Mouse (Mus musculus) liver, embryonic 14.5 days (tissue): ENCODE results near the gene 1700029P11Rik. TPM values are rescaled to one million over a fixed set of nuclear protein-coding genes. Genes with fewer than 3 reads are reported as not detected.

Experiments used
- ATAC-seq: fragments of 200-750 bp; cut with Nextera tagmentation; 2 replicates; pipeline ENCODE4 v1.8.0; 2017; ENCODE audit warnings: moderate number of reproducible peaks, mild to moderate bottlenecking, moderate library complexity; ENCODE audit not compliant: insufficient read depth
- DNase-seq, 3 experiments: peaks; one replicate each; pipeline ENCODE4 v3.0.0-alpha.2; 2012 to 2013; ENCODE audit warnings: low read depth in 3 of 3, low spot score in 3 of 3
- H3K27ac ChIP-seq: fragments of 300-500 bp; sonication (generic); 2 replicates; pipeline ENCODE4 v1.5.1; 2014; ENCODE audit warnings: moderate library complexity, mild to moderate bottlenecking, control low read depth, inconsistent platforms
- H3K27me3 ChIP-seq: fragments of 300-500 bp; sonication (generic); 2 replicates; pipeline ENCODE4 v1.6.1; 2014; ENCODE audit warnings: mild to moderate bottlenecking, low read length, moderate library complexity; ENCODE audit not compliant: control insufficient read depth, insufficient read depth
- H3K36me3 ChIP-seq: fragments of 300-500 bp; sonication (generic); replicated peaks from 2 replicates; pipeline ENCODE4 v1.6.1; 2014; ENCODE audit warnings: low read depth; ENCODE audit not compliant: control insufficient read depth, insufficient read depth
- H3K4me1 ChIP-seq, 2 experiments: fragments of 200-500 bp in 1 of 2; fragments of 300-500 bp in 1 of 2; sonication (generic) in 1 of 2; replicated peaks; 2 replicates each; pipeline ENCODE4 v1.6.1; 2012 to 2014; ENCODE audit warnings: antibody characterized with exemption in 1 of 2, inconsistent platforms in 1 of 2, low read length in 1 of 2; ENCODE audit not compliant: control insufficient read depth in 2 of 2, insufficient read depth in 2 of 2
- H3K4me2 ChIP-seq: fragments of 300-500 bp; sonication (generic); 2 replicates; pipeline ENCODE4 v1.6.1; 2014; ENCODE audit warnings: low read depth, mild to moderate bottlenecking, control low read depth, moderate library complexity
- H3K4me3 ChIP-seq, 2 experiments: fragments of 200-500 bp in 1 of 2; fragments of 300-500 bp in 1 of 2; sonication (generic) in 1 of 2; 2 replicates each; pipeline ENCODE4 v1.5.1; 2012 to 2014; ENCODE audit warnings: low read depth in 2 of 2, low read length in 2 of 2, mild to moderate bottlenecking in 2 of 2, control low read depth in 1 of 2, inconsistent platforms in 1 of 2, moderate library complexity in 1 of 2; ENCODE audit not compliant: insufficient read depth in 1 of 2
- H3K9ac ChIP-seq: fragments of 300-500 bp; sonication (generic); replicated peaks from 2 replicates; pipeline ENCODE4 v1.6.1; 2014; ENCODE audit warnings: mild to moderate bottlenecking, control low read depth, moderate library complexity
- H3K9me3 ChIP-seq: fragments of 300-500 bp; sonication (generic); 2 replicates; pipeline ENCODE4 v1.6.1; 2016; ENCODE audit warnings: low read length, mixed read lengths; ENCODE audit not compliant: control insufficient read depth
- CTCF ChIP-seq: IDR thresholded peaks from 2 replicates; pipeline ENCODE4 v1.5.1; 2016; ENCODE audit warnings: antibody characterized with exemption, low read depth, control low read depth
- EP300 ChIP-seq: IDR thresholded peaks from 2 replicates; pipeline ENCODE4 v1.6.1; 2016; ENCODE audit warnings: antibody characterized with exemption, low read depth
- WGBS: fragments of 180-500 bp; shearing (Covaris S2); extraction: QIAGEN DNeasy Blood & Tissue Kit; methylation state at CpG from one replicate; pipeline ENCODE4 v1.1.7; 2014; ENCODE audit not compliant: insufficient replicate concordance; 5-methylcytosine and 5-hydroxymethylcytosine counted together
- polyA plus RNA-seq, 2 experiments: library from polyadenylated mRNA; depleted of rRNA in 1 of 2; stranded (reverse) in 1 of 2; unstranded in 1 of 2; fragments of >200 nt; fragmentation: Nextera tagmentation in 1 of 2; extraction: Ambion mirVana in 1 of 2; gene quantifications; 2 replicates each; pipeline versions ENCODE4 v1.2.1 to v1.2.3; 2012 to 2014

The 1700029P11Rik gene
- polyA plus RNA-seq, 2 experiments, result not detected

DNA sequence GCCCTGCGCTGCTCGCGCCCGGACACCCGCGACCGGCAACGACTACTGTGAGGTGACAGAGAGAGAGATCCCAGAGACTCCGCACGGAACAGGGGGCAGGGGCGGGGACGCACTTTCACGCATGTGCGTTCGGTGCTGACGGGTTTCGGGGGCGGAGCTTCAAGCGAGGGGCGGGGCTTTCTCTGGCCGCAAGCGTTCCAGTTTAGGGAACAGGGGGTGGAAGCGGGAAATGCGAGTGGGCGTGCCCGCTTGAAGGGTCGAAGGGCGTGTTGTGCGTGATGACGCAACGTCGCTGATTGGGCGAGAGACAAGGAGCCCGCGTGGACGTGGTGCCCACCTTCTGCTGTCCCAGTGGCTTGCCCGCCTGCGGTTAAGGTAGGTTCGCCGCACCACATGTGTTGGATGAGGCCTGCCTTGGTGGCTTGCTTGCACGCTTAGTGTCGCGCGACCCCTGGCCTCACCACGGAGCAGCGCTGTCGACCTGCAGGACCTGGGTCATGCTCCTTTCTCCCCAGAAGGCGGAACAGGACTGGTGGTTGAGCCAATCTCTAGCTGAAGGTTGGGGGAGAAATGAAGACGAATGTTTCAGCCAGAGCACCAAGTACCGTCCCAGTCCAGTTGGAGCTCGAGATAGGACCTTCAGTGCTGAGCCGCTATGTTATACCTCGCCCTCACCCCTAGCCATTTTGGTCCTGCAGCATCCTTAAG is 35.9 kb downstream of the 1700029P11Rik start:
- peaks cover 2 to 20% of the 10 kb centered on the region in 2 experiments for H3K4me1 ChIP-seq
- no peaks in the 10 kb centered on the region for H3K27me3 ChIP-seq
- H3K9ac ChIP-seq, result peak overlapping the region; percentile 87
- no peaks in the 10 kb centered on the region for H3K9me3 ChIP-seq
- under 1% methylated on average over 52 of the region's 53 CpGs for WGBS
- peak overlapping the region; percentile 83 for H3K27ac ChIP-seq
- ATAC-seq (peak; percentile 97), DNase-seq (peak; percentile 98)
- H3K4me3 ChIP-seq, result peak overlapping the region; percentile 78 to 84
- TF ChIP-seq EP300, result no peak
- peak; percentile 58 for TF ChIP-seq CTCF
- H3K36me3 ChIP-seq, result peaks cover 8% of the 10 kb centered on the region
- H3K4me2 ChIP-seq, result peak overlapping the region; percentile 89

DNA sequence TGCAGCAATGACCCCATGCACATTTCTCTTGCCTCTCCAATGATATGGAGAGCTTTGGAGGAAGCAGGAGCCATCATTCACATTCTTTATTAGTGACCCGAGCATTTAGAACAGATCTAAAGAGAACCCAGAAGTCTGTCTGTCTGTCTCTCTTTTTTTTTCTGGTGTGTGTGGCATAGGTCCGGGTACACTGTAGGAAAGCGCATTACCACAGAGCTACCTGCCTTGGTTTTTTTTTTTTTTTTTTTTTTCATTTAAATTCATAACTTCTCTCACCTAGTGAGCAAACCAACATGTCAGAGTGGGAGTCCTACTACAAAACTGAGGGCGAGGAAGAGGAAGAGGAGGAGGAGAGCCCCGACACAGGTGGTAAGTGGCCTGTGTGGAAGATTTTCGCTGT is 36.5 kb downstream of the 1700029P11Rik start:
- peak overlapping the region; percentile 83 for H3K27ac ChIP-seq
- WGBS, result 4% methylated on average over 6 of the region's 6 CpGs
- ATAC-seq (no peak), DNase-seq (no peak)
- H3K27me3 ChIP-seq, result no peaks in the 10 kb centered on the region
- TF ChIP-seq EP300, result no peak
- H3K4me2 ChIP-seq, result peak overlapping the region; percentile 89
- no peaks in the 10 kb centered on the region for H3K9me3 ChIP-seq
- H3K9ac ChIP-seq, result peak overlapping the region; percentile 86
- H3K4me3 ChIP-seq, result peak overlapping the region; percentile 68 to 84
- H3K36me3 ChIP-seq, result peaks cover 8% of the 10 kb centered on the region
- H3K4me1 ChIP-seq, result peaks cover 2 to 20% of the 10 kb centered on the region in 2 experiments

DNA sequence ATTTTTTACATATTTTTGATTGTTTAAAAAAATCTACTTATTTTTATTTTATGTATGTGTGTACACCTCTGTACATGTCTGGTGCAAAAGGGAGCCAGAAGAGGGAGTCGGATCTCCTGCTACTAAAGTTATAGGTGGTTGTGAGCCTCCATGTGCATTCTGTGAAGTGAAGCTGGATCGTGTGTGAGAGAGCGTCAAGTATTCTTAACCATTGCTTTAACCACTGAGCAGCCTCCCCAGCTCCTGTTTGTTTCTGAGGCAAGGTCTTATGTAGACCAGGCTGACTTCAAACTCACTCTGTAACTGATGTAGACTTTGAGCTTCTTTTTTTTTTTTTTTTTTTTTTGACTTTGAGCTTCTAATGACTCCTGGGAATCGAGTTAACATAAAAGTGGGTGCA is 37.1 kb downstream of the 1700029P11Rik start:
- ATAC-seq (no peak), DNase-seq (no peak)
- peak overlapping the region; percentile 89 for H3K4me2 ChIP-seq
- H3K27me3 ChIP-seq, result no peaks in the 10 kb centered on the region
- 33% methylated on average over 4 of the region's 4 CpGs for WGBS
- H3K9ac ChIP-seq, result peak overlapping the region; percentile 47
- H3K4me3 ChIP-seq, result peak overlapping the region; percentile 9 to 36
- peaks cover 8% of the 10 kb centered on the region for H3K36me3 ChIP-seq
- H3K4me1 ChIP-seq, result peaks cover 2 to 20% of the 10 kb centered on the region in 2 experiments
- H3K9me3 ChIP-seq, result no peaks in the 10 kb centered on the region
- no peak overlapping the region for H3K27ac ChIP-seq
- TF ChIP-seq EP300 (no peak), CTCF (no peak)

- no peak overlapping the region for H3K9ac ChIP-seq
- no peak overlapping the region for H3K4me3 ChIP-seq
- no peaks in the 10 kb centered on the region for H3K27me3 ChIP-seq
- no peak overlapping the region for H3K27ac ChIP-seq
- DNase-seq (no peak), ATAC-seq (no peak)
- peaks cover 14% of the 10 kb centered on the region for H3K36me3 ChIP-seq
- H3K4me2 ChIP-seq, result no peak overlapping the region
- peaks cover 2 to 17% of the 10 kb centered on the region in 2 experiments for H3K4me1 ChIP-seq
- no peaks in the 10 kb centered on the region for H3K9me3 ChIP-seq
- 75% methylated on average over 3 of the region's 3 CpGs for WGBS
- TF ChIP-seq EP300 (no peak), CTCF (no peak)
Measured at GRCm38 (mm10) chr15:82019288-82019687, 38.9 kb downstream of the 1700029P11Rik start.

- DNase-seq (no peak), ATAC-seq (no peak)
- H3K4me3 ChIP-seq, result no peak overlapping the region
- no peak overlapping the region for H3K4me2 ChIP-seq
- H3K4me1 ChIP-seq, result peaks cover 0 to 6% of the 10 kb centered on the region in 2 experiments; a peak in 3 of 4 replicates
- TF ChIP-seq EP300, result no peak
- TF ChIP-seq CTCF, result no peak
- H3K9me3 ChIP-seq, result no peaks in the 10 kb centered on the region
- H3K27me3 ChIP-seq, result no peaks in the 10 kb centered on the region
- H3K9ac ChIP-seq, result no peak overlapping the region
- H3K36me3 ChIP-seq, result peaks cover 42% of the 10 kb centered on the region
- no peak overlapping the region for H3K27ac ChIP-seq
- 77% methylated on average over 13 of the region's 13 CpGs for WGBS
Measured at GRCm38 (mm10) chr15:82022535-82023088, 42.3 kb downstream of the 1700029P11Rik start.
